Mouse (Mus musculus): ENCODE results near the gene Fam193b. TPM values are rescaled to one million over a fixed set of nuclear protein-coding genes. Genes with fewer than 3 reads are reported as not detected.

Gene Fam193b
- polyA plus RNA-seq, 1 experiment from 2014 or later, result 54.8 TPM

- 97% methylated on average over 2 of the region's 2 CpGs for WGBS
- H3K27me3 ChIP-seq, result no peaks in the 10 kb centered on the region
- H3K9me3 ChIP-seq, result no peaks in the 10 kb centered on the region
- ATAC-seq (ENCODE audit: low FRiP score, low read depth), result no peak
- no peak overlapping the region for H3K27ac ChIP-seq (replicated peaks)
- peaks cover 81% of the 10 kb centered on the region for H3K36me3 ChIP-seq
- H3K4me2 ChIP-seq, result no peak overlapping the region
- no peak overlapping the region for H3K9ac ChIP-seq
- no peak overlapping the region for H3K4me3 ChIP-seq
- peaks cover 4% of the 10 kb centered on the region; the same call in 1 of the 2 replicates for H3K4me1 ChIP-seq (replicated peaks)
Observed at GRCm38 (mm10) chr13:55540933-55541332, 30.0 kb downstream of the Fam193b start.

- WGBS, result under 1% methylated on average over 70 of the region's 70 CpGs
- no peaks in the 10 kb centered on the region for H3K27me3 ChIP-seq
- peak within 1 kb of the TSS; percentile 72 for H3K4me3 ChIP-seq
- H3K4me2 ChIP-seq, result peak within 1 kb of the TSS; percentile 93
- peak within 1 kb of the TSS; percentile 83 for H3K27ac ChIP-seq (replicated peaks)
- H3K9me3 ChIP-seq, result no peaks in the 10 kb centered on the region
- peaks cover 19% of the 10 kb centered on the region for H3K4me1 ChIP-seq (replicated peaks)
- ATAC-seq (ENCODE audit: low FRiP score, low read depth), result peak; percentile 98
- H3K9ac ChIP-seq, result peak within 1 kb of the TSS; percentile 80
- H3K36me3 ChIP-seq, result peaks cover 66% of the 10 kb centered on the region
Observed at GRCm38 (mm10) chr13:55536194-55537175, 34.4 kb downstream of the Fam193b start, which contains the start of gene Ddx41. Gene Ddx41, minus strand, starts transcription at chr13:55536658.

- Histone ChIP-seq H3K27ac (replicated peaks) (peak overlapping the region; percentile 83), H3K4me2 (peak overlapping the region; percentile 93), H3K9me3 (no peaks in the 10 kb centered on the region), H3K9ac (peak overlapping the region; percentile 80), H3K27me3 (no peaks in the 10 kb centered on the region), H3K4me1 (replicated peaks) (peaks cover 19% of the 10 kb centered on the region), H3K36me3 (peaks cover 64% of the 10 kb centered on the region), H3K4me3 (peak overlapping the region; percentile 72)
- no peak for ATAC-seq (ENCODE audit: low FRiP score, low read depth)
- 19% methylated on average over 17 of the region's 17 CpGs for whole genome bisulfite sequencing
Observed at GRCm38 (mm10) chr13:55535796-55536193, 35.1 kb downstream of the Fam193b start.

DNA sequence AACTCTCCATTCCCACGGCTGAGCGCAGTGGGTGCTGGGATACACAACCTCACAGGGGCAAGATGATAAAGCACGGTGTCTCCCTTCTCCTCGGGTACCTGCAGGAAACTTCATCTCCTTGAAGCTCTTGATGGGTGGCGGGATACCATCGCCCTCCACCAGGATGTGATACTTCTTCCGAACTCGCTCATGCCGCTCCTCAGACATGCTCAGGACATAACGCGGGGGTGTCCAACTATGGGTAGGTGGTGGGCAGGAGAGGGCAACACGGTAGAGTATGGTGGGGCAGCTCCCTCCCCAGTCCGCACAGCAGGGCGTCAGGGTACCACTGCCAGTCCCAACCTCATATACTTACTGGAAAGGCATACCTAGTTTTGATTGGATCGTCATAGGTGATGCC is 35.7 kb downstream of the Fam193b start:
- no peak overlapping the region for H3K27ac ChIP-seq (replicated peaks)
- H3K36me3 ChIP-seq, result peaks cover 63% of the 10 kb centered on the region
- peak overlapping the region; percentile 72 for H3K4me3 ChIP-seq
- ATAC-seq (ENCODE audit: low FRiP score, low read depth), result no peak
- H3K27me3 ChIP-seq, result no peaks in the 10 kb centered on the region
- H3K4me1 ChIP-seq (replicated peaks), result peaks cover 19% of the 10 kb centered on the region
- 96% methylated on average over 15 of the region's 15 CpGs for WGBS
- no peaks in the 10 kb centered on the region for H3K9me3 ChIP-seq
- H3K9ac ChIP-seq, result peak overlapping the region; percentile 80
- H3K4me2 ChIP-seq, result peak overlapping the region; percentile 93

DNA sequence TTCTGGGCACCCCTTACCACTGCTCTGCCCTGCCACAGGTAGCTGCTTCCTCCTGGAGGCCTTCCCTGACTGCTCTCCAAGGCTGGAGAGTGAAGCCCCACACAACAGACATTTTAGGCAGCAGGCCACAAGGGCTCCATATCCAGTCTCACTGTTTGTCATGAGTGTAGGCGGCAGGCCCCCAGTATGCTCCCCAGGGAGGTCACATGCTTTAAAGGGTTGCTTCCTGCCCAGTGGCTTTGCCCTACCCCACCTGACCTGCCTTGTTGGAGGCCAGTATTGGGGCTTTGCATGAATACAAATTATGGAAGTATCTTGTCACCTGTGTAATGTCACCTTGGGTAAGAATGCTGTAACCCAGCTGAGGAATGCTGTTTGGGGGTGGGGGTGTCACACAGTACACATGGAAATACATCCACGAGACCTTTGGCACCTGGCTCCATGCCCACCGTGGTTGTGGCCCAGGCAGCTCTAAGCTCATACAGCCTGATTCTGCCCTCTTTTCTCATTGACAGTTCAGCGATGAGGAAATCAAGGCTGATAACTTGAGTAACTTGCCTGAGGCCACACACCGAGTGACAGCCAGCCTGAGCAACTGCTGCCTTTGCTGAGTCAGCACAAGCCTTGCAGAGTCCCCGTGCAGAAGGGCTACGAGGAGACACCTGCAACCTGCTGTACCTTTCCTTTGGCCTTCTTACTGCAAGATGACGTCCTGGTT is 41.6 kb downstream of the Fam193b start, which contains the start of gene Dok3:
Dok3 (minus strand) TSS at position 99 of the 718 bp plus-strand sequence.
- no peak within 1 kb of the TSS for H3K27ac ChIP-seq (replicated peaks)
- 83% methylated on average over 8 of the region's 8 CpGs for WGBS
- H3K4me2 ChIP-seq, result no peak within 1 kb of the TSS
- H3K4me3 ChIP-seq, result no peak within 1 kb of the TSS
- peaks cover 43% of the 10 kb centered on the region for H3K36me3 ChIP-seq
- H3K9me3 ChIP-seq, result no peaks in the 10 kb centered on the region
- ATAC-seq (ENCODE audit: low FRiP score, low read depth), result no peak
- H3K27me3 ChIP-seq, result no peaks in the 10 kb centered on the region
- H3K9ac ChIP-seq, result no peak within 1 kb of the TSS
- no peaks in the 10 kb centered on the region for H3K4me1 ChIP-seq (replicated peaks)

- Histone ChIP-seq H3K27ac (replicated peaks) (no peak overlapping the region), H3K4me1 (replicated peaks) (no peaks in the 10 kb centered on the region), H3K4me3 (no peak overlapping the region), H3K9ac (no peak overlapping the region), H3K4me2 (no peak overlapping the region), H3K9me3 (no peaks in the 10 kb centered on the region), H3K36me3 (peaks cover 33% of the 10 kb centered on the region), H3K27me3 (no peaks in the 10 kb centered on the region)
- 84% methylated on average over 18 of the region's 18 CpGs for WGBS
- no peak for ATAC-seq (ENCODE audit: low FRiP score, low read depth)
Observed at GRCm38 (mm10) chr13:55527834-55528772, 42.8 kb downstream of the Fam193b start.

GRCm38 (mm10) chr13:55527212-55527611 is 43.7 kb downstream of the Fam193b start:
- WGBS, result 76% methylated on average over 16 of the region's 16 CpGs

GRCm38 (mm10) chr13:55525733-55526553 is 45.0 kb downstream of the Fam193b start:
- no peak for ATAC-seq (ENCODE audit: low FRiP score, low read depth)
- Histone ChIP-seq H3K27ac (replicated peaks) (no peak overlapping the region), H3K4me2 (no peak overlapping the region), H3K27me3 (no peaks in the 10 kb centered on the region), H3K4me1 (replicated peaks) (no peaks in the 10 kb centered on the region), H3K36me3 (peaks cover 15% of the 10 kb centered on the region), H3K9ac (no peak overlapping the region), H3K4me3 (no peak overlapping the region), H3K9me3 (no peaks in the 10 kb centered on the region)
- 86% methylated on average over 16 of the region's 16 CpGs for WGBS

More at GRCm38 (mm10) chr13:55527212-55527611, 43.7 kb downstream of the Fam193b start:
- ATAC-seq (ENCODE audit: low FRiP score, low read depth), result 0 out of 2 replicates have a peak, but pooled peaks have one; percentile 12
- Histone ChIP-seq H3K9ac (no peak overlapping the region), H3K4me1 (replicated peaks) (no peaks in the 10 kb centered on the region), H3K36me3 (peaks cover 27% of the 10 kb centered on the region), H3K4me2 (no peak overlapping the region), H3K9me3 (no peaks in the 10 kb centered on the region), H3K27ac (replicated peaks) (no peak overlapping the region), H3K4me3 (no peak overlapping the region), H3K27me3 (no peaks in the 10 kb centered on the region)

GRCm38 (mm10) chr13:55523951-55524600 is 46.8 kb downstream of the Fam193b start:
- 90% methylated on average over 23 of the region's 23 CpGs for WGBS
- H3K36me3 ChIP-seq, result no peaks in the 10 kb centered on the region
- no peaks in the 10 kb centered on the region for H3K27me3 ChIP-seq
- ATAC-seq (ENCODE audit: low FRiP score, low read depth), result no peak
- no peak overlapping the region for H3K4me2 ChIP-seq
- H3K4me3 ChIP-seq, result no peak overlapping the region
- no peak overlapping the region for H3K9ac ChIP-seq
- H3K4me1 ChIP-seq (replicated peaks), result no peaks in the 10 kb centered on the region
- H3K27ac ChIP-seq (replicated peaks), result no peak overlapping the region
- H3K9me3 ChIP-seq, result no peaks in the 10 kb centered on the region

- H3K9ac ChIP-seq, result no peak overlapping the region
- no peak overlapping the region for H3K4me2 ChIP-seq
- no peaks in the 10 kb centered on the region for H3K36me3 ChIP-seq
- ATAC-seq (ENCODE audit: low FRiP score, low read depth), result no peak
- 68% methylated on average over 17 of the region's 17 CpGs for WGBS
- no peaks in the 10 kb centered on the region for H3K9me3 ChIP-seq
- H3K4me1 ChIP-seq (replicated peaks), result no peaks in the 10 kb centered on the region
- no peak overlapping the region for H3K27ac ChIP-seq (replicated peaks)
- no peaks in the 10 kb centered on the region for H3K27me3 ChIP-seq
- H3K4me3 ChIP-seq, result no peak overlapping the region
Observed at GRCm38 (mm10) chr13:55523278-55523677, 47.6 kb downstream of the Fam193b start.
